Mouse (Mus musculus): Measurements from ENCODE around the gene Bcat1.

Bcat1 gene

GRCm38 (mm10) chr6:144944435-144945365 lies 131.3 kb downstream of the Bcat1 start:
- DNase-seq (ENCODE audit: low read depth, low spot score), result no peak
